ENCODE assay signal across 15 mouse cellular contexts in the genomic region with DNA sequence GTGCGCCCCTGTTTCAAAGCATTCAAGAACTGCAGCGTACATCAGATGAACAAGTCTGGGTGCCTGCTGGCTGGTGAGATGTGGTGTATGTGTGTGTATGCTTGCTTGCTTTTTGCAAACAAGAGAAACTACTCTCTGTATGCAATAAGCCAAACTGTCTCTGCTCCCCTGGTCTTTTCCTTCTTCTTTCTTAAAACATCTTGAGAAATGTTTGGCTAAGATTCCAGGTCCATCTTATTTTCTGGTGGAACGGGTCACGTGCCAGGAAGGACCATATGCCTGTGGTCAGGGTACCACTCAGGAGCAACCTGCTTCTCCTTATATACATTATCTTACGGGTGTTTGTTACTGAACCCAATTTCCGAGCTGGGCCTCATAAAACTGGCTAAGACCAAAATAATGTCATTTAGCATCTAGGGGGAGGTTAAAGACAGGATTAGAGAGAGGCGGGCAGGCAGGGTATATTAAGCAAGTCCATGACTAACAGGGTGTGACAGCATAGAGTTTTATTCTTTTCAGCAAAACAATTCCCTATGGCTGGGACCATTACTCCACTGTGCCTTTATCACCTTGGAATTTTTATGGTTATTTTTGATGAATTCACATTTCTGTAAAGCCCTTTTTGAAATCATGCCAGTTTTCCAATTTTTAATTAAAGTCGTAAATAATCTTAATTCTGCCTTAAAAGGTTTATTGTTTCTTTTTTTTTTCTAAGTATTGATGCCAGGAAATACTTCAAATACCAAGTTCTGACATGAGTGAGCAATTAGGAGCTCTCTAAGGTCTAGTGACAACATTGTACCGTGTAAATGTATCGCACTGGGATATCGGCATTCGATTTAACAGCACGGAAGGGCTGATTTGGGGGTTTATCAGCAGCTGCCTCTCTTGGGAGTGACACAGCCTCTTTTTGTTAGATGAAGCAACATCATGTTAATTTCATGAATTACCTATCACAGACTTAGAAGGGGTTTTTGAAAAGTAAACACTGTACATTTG.
DNase-seq lines count a peak whose midpoint lies in the region; ATAC-seq and TF ChIP-seq lines count a peak whose summit lies in the region.
"Had no signal": no experiment of that assay in that cellular context is flagged by ENCODE, and none has a peak within 500 bp of the region (broad histone marks: within the 10 kb centered on the region; RNA-seq: fewer than 3 reads in every experiment).

No protein-coding gene starts in this region.

- DNase-seq in kidney, adult 18-20 months: no peak
- DNase-seq in Patski (ENCODE audit: low read depth, low spot score): peak; percentile 91
- peak; percentile 91 for DNase-seq in midbrain, embryonic 11.5 days (ENCODE audit: low spot score, missing footprints)
- DNase-seq in cerebellum, adult 18-20 months: no peak
- DNase-seq: adrenal gland, adult 2 months; cerebellum, adult 9-10 months; thymus, adult 18-20 months had no signal

- no peak overlapping the region for H3K9ac ChIP-seq in kidney, embryonic 15.5 days
- H3K9ac ChIP-seq in midbrain, embryonic 11.5 days (ENCODE audit: low read length): no peak overlapping the region
- H3K9ac ChIP-seq in intestine, postnatal 0 days (ENCODE audit: low read depth, low read length): no peak overlapping the region
- H3K9ac ChIP-seq: liver, embryonic 14.5 days had no signal

- peaks cover 16% of the 10 kb centered on the region for H3K4me1 ChIP-seq in kidney, embryonic 15.5 days
- H3K4me1 ChIP-seq in embryonic fibroblast, embryonic 13.5 days (ENCODE audit: control insufficient read depth, insufficient read depth, low read length): peaks cover 4% of the 10 kb centered on the region; the same call in 1 of the 2 replicates
- H3K4me1 ChIP-seq in midbrain, embryonic 11.5 days (ENCODE audit: control insufficient read depth, insufficient read depth, low read length): peaks cover 23% of the 10 kb centered on the region
- H3K4me1 ChIP-seq in intestine, postnatal 0 days (replicated peaks; ENCODE audit: control insufficient read depth, insufficient read depth, low read length): no peaks in the 10 kb centered on the region
- H3K4me1 ChIP-seq: megakaryocyte, embryonic 14.5 days had no signal

- 0 out of 2 replicates have a peak overlapping the region, but pooled peaks have one; percentile 45 for H3K27ac ChIP-seq in kidney, embryonic 15.5 days
- peak overlapping the region; percentile 68 for H3K27ac ChIP-seq in embryonic fibroblast, embryonic 13.5 days (ENCODE audit: insufficient read depth, low read length)
- H3K27ac ChIP-seq in midbrain, embryonic 11.5 days (ENCODE audit: low read depth, low read length): no peak overlapping the region
- H3K27ac ChIP-seq in intestine, postnatal 0 days (ENCODE audit: low read depth, low read length): no peak overlapping the region
- H3K27ac ChIP-seq: liver, embryonic 14.5 days had no signal

- TF ChIP-seq CTCF in Patski (IDR thresholded peaks at IDR 0.05): no peak
- TF ChIP-seq CTCF in embryonic fibroblast, embryonic 13.5 days (IDR thresholded peaks at IDR 0.05; ENCODE audit: borderline replicate concordance, insufficient read depth, low read length): no peak
- TF ChIP-seq CTCF in intestine, postnatal 0 days (IDR thresholded peaks at IDR 0.05; ENCODE audit: low read depth): no peak

- TF ChIP-seq POLR2A in embryonic fibroblast, embryonic 13.5 days (IDR thresholded peaks at IDR 0.05; ENCODE audit: low read depth, low read length): no peak

- CTCF ChIA-PET in Patski (lab: Charles Lee): no interaction called here

- 0 out of 2 replicates have a peak, but pooled peaks have one; percentile 58 for ATAC-seq in kidney, embryonic 15.5 days (replicated peaks; ENCODE audit: low FRiP score)
- ATAC-seq in Patski: peak; percentile 79
- ATAC-seq in midbrain, embryonic 11.5 days (ENCODE audit: low FRiP score): peak; percentile 54; the same call in 1 of the 2 replicates
- no peak for ATAC-seq in intestine, postnatal 0 days
- ATAC-seq: hindbrain, embryonic 16.5 days; lung, postnatal 0 days had no signal

- WGBS in kidney, embryonic 15.5 days: 49% methylated on average over 13 of the region's 13 CpGs
- 45% methylated on average over 13 of the region's 13 CpGs for WGBS in midbrain, embryonic 11.5 days
- WGBS in intestine, postnatal 0 days: 84% methylated on average over 13 of the region's 13 CpGs

- no peaks in the 10 kb centered on the region for H3K27me3 ChIP-seq in kidney, embryonic 15.5 days
- no peaks in the 10 kb centered on the region for H3K27me3 ChIP-seq in Patski
- H3K27me3 ChIP-seq in midbrain, embryonic 11.5 days (ENCODE audit: control insufficient read depth, insufficient read depth, low read length): peaks cover 12% of the 10 kb centered on the region; the same call in 1 of the 2 replicates
- no peaks in the 10 kb centered on the region for H3K27me3 ChIP-seq in intestine, postnatal 0 days (replicated peaks; ENCODE audit: control insufficient read depth, insufficient read depth, low read length)
- H3K27me3 ChIP-seq: megakaryocyte, embryonic 14.5 days had no signal

- POLR2A ChIA-PET in Patski (lab: Charles Lee): interaction anchor here (0.6 kb wide), 1 partner anchor 412 kb away, joined by 3 read pairs; no protein-coding TSS in a partner anchor

- H3K4me2 ChIP-seq in kidney, embryonic 15.5 days: no peak overlapping the region
- no peak overlapping the region; the same call in 1 of the 2 replicates for H3K4me2 ChIP-seq in midbrain, embryonic 11.5 days
- H3K4me2 ChIP-seq in intestine, postnatal 0 days (replicated peaks; ENCODE audit: low read depth): no peak overlapping the region

- H3K9me3 ChIP-seq in kidney, embryonic 15.5 days (replicated peaks): no peaks in the 10 kb centered on the region
- no peaks in the 10 kb centered on the region for H3K9me3 ChIP-seq in midbrain, embryonic 11.5 days (ENCODE audit: control insufficient read depth, low read length)
- no peaks in the 10 kb centered on the region for H3K9me3 ChIP-seq in intestine, postnatal 0 days (ENCODE audit: control insufficient read depth)

- in situ Hi-C loops in Patski (cut with MboI; ENCODE audit: low pct_unique_long_range_greater_than_20kb): no loop called here

- H3K36me3 ChIP-seq in kidney, embryonic 15.5 days: no peaks in the 10 kb centered on the region
- no peaks in the 10 kb centered on the region for H3K36me3 ChIP-seq in midbrain, embryonic 11.5 days (ENCODE audit: control insufficient read depth, insufficient read depth, low read length)
- H3K36me3 ChIP-seq in intestine, postnatal 0 days (ENCODE audit: control insufficient read depth, insufficient read depth): no peaks in the 10 kb centered on the region

- no peak overlapping the region for H3K4me3 ChIP-seq in kidney, embryonic 15.5 days (replicated peaks)
- no peak overlapping the region for H3K4me3 ChIP-seq in embryonic fibroblast, embryonic 13.5 days (ENCODE audit: insufficient read depth, low read length)
- no peak overlapping the region for H3K4me3 ChIP-seq in midbrain, embryonic 11.5 days (ENCODE audit: low read depth, low read length)
- H3K4me3 ChIP-seq in intestine, postnatal 0 days (ENCODE audit: low read depth, low read length): no peak overlapping the region
- H3K4me3 ChIP-seq: erythroblast, embryonic 14.5 days; megakaryocyte, embryonic 14.5 days had no signal

Comparison
In these comparisons a context has a peak if more than half of its experiments do, and no peak if none do; other contexts are left out.
1. H3K27ac ChIP-seq: peak in kidney, embryonic 15.5 days (single experiment) and embryonic fibroblast, embryonic 13.5 days (single experiment); none in midbrain, embryonic 11.5 days (single experiment) and intestine, postnatal 0 days (single experiment).
2. DNase-seq: peak in Patski (single experiment) and midbrain, embryonic 11.5 days (single experiment); none in kidney, adult 18-20 months (single experiment) and cerebellum, adult 18-20 months (0 of 2).